Mouse (Mus musculus): ENCODE results near the gene Macrod2. TPM values are rescaled to one million over a fixed set of nuclear protein-coding genes. Genes with fewer than 3 reads are reported as not detected.

The Macrod2 gene
- polyA plus RNA-seq, 1 experiment from 2014 or later, result 45.9 TPM

DNA sequence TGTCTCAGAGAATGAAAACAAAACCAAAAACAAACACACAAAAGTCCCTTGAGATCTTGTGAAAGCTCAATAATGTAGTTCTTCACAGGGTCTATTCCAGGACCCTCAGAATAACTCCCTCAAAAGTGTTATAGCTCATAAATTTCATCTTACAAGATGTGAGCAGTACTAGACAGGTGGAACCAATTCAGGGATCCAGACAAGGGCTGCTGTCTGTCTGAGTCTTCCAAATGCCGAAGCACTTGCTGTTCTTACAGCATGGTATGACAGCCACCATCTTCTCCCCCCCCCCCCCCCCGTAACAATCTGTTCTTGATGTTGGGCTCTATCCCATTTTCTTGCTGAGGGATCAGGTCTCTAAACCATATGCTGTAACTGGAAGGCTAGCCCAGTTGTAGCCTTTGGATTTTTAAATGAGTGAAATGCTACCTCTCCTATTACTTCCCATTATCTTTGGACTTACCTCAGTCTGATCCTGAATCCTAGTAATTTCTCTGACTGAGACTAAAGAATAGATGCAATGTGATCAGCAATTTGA lies 1468.6 kb downstream of the Macrod2 start:
- no peak overlapping the region for H3K4me3 ChIP-seq (ENCODE audit: low read depth, low read length)
- 76% methylated on average over 2 of the region's 2 CpGs for WGBS
- no peaks in the 10 kb centered on the region for H3K4me1 ChIP-seq (ENCODE audit: control insufficient read depth, insufficient read depth, low read length)
- no peak for ATAC-seq (ENCODE audit: low FRiP score)
- no peak overlapping the region for H3K9ac ChIP-seq (ENCODE audit: low read length)
- DNase-seq (ENCODE audit: low spot score, missing footprints), result no peak
- H3K36me3 ChIP-seq (ENCODE audit: control insufficient read depth, insufficient read depth, low read length), result no peaks in the 10 kb centered on the region
- no peaks in the 10 kb centered on the region for H3K9me3 ChIP-seq (ENCODE audit: control insufficient read depth, low read length)
- no peak overlapping the region for H3K4me2 ChIP-seq
- no peaks in the 10 kb centered on the region for H3K27me3 ChIP-seq (ENCODE audit: control insufficient read depth, insufficient read depth, low read length)
- no peak overlapping the region for H3K27ac ChIP-seq (ENCODE audit: low read depth, low read length)

DNA sequence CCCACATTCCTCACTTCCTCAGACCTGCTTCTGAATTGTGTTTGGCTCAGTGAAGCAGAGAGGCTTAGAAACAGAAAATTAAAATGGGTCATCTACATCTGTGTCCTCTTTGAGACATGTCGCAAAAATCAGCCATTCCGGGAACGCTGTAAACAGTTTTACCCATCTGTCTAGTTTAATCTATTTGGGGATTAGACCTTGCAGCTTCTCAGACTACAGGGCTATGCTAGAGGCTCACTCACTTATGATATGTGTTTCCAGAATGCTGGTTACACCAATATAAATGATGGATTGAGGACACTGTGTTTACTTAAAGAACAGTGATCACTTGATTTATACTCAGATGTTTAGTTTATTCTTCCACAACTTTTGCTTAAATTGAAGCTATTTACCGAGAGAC lies 1475.8 kb downstream of the Macrod2 start:
- Histone ChIP-seq H3K9ac (ENCODE audit: low read length) (no peak overlapping the region), H3K27ac (ENCODE audit: low read depth, low read length) (no peak overlapping the region), H3K4me3 (ENCODE audit: low read depth, low read length) (no peak overlapping the region), H3K4me1 (ENCODE audit: control insufficient read depth, insufficient read depth, low read length) (no peaks in the 10 kb centered on the region), H3K4me2 (no peak overlapping the region), H3K36me3 (ENCODE audit: control insufficient read depth, insufficient read depth, low read length) (no peaks in the 10 kb centered on the region), H3K9me3 (ENCODE audit: control insufficient read depth, low read length) (no peaks in the 10 kb centered on the region), H3K27me3 (ENCODE audit: control insufficient read depth, insufficient read depth, low read length) (no peaks in the 10 kb centered on the region)
- ATAC-seq (ENCODE audit: low FRiP score), result no peak
- no peak for DNase-seq (ENCODE audit: low spot score, missing footprints)
- WGBS, result 93% methylated on average over 4 of the region's 4 CpGs

DNA sequence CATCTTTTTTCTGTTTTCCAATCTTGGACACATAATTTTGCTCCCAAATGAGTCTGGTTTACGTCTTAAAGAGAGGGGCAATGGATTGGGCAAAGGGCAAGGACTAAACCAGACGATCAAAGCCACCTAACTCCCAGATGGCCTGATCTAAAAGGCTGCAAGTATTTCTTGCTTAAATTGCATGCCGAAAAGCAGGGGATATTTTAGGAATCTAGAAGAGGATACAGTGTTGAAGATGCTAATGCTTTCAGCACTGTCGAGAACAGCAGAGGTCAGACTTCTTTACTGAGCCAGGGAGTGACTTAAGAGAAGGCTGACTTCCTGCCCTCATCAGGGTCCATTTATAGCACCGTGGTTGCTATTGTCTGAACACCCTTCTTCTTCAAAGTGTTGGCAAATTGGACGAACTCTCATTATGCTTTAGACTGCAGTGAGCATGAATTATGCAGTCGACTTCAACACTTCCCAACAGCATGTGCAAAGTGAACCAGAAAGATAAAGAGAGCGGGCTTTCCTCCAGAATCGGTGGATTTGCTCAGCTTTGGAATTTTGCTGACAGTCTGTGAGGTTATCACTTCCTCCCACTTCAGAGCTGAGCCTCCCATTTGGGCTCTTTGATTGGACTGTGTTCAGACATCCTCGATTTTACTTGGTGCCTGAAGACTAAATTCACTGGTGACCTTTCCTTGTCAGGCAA lies 1481.2 kb downstream of the Macrod2 start:
- DNase-seq (ENCODE audit: low spot score, missing footprints) (no peak), ATAC-seq (ENCODE audit: low FRiP score) (no peak)
- H3K36me3 ChIP-seq (ENCODE audit: control insufficient read depth, insufficient read depth, low read length), result no peaks in the 10 kb centered on the region
- H3K4me1 ChIP-seq (ENCODE audit: control insufficient read depth, insufficient read depth, low read length), result no peaks in the 10 kb centered on the region
- H3K9me3 ChIP-seq (ENCODE audit: control insufficient read depth, low read length), result no peaks in the 10 kb centered on the region
- 63% methylated on average over 10 of the region's 10 CpGs for WGBS
- no peak overlapping the region for H3K4me3 ChIP-seq (ENCODE audit: low read depth, low read length)
- no peak overlapping the region for H3K9ac ChIP-seq (ENCODE audit: low read length)
- no peak overlapping the region for H3K27ac ChIP-seq (ENCODE audit: low read depth, low read length)
- H3K27me3 ChIP-seq (ENCODE audit: control insufficient read depth, insufficient read depth, low read length), result no peaks in the 10 kb centered on the region
- no peak overlapping the region for H3K4me2 ChIP-seq

DNA sequence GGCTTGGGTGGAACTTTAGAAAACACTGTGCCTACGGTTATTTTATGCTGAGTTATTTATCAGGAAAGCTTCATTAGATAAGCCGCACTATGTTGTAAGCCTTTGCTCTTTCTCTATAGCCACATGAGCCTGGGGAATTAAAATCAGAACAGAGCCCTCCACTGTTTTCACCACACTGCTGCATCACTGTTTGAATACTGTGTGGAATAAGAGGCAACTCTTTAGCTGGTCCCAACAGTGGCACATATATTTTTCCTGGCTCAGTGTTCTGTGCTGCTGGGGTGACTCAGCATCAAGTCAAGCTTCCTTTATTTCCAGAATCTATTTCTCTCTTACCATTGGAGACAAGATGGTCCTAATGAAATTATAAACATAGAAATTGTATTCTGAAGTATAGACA lies 1481.8 kb downstream of the Macrod2 start:
- Histone ChIP-seq H3K27me3 (ENCODE audit: control insufficient read depth, insufficient read depth, low read length) (no peaks in the 10 kb centered on the region), H3K4me3 (ENCODE audit: low read depth, low read length) (no peak overlapping the region), H3K36me3 (ENCODE audit: control insufficient read depth, insufficient read depth, low read length) (no peaks in the 10 kb centered on the region), H3K4me2 (no peak overlapping the region), H3K4me1 (ENCODE audit: control insufficient read depth, insufficient read depth, low read length) (no peaks in the 10 kb centered on the region), H3K27ac (ENCODE audit: low read depth, low read length) (no peak overlapping the region), H3K9ac (ENCODE audit: low read length) (no peak overlapping the region), H3K9me3 (ENCODE audit: control insufficient read depth, low read length) (no peaks in the 10 kb centered on the region)
- no peak for DNase-seq (ENCODE audit: low spot score, missing footprints)
- no peak for ATAC-seq (ENCODE audit: low FRiP score)
- 95% methylated on average over 2 of the region's 2 CpGs for WGBS

DNA sequence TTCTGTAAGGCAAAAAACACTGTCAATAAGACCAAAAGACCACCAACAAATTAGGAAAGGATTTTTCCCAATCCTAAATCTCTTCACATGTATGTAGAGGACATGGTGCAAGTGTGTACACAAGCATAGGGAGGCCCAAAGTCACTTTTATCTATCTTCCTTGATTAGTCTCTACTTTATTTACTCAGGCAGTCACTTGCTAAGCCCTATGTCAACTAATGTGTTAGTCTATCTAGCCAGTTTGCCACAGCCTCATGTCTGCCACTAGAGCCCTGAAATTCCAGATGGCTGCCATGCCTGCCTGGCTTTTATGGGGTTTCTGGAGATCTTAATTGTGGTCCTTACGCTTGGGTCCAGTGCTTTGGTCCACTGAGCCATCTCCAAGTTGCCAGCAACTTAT lies 1483.4 kb downstream of the Macrod2 start:
- H3K36me3 ChIP-seq (ENCODE audit: control insufficient read depth, insufficient read depth, low read length), result no peaks in the 10 kb centered on the region
- whole genome bisulfite sequencing, result 77% methylated on average over 1 of the region's 1 CpGs
- ATAC-seq (ENCODE audit: low FRiP score), result no peak
- H3K4me2 ChIP-seq, result no peak overlapping the region
- no peaks in the 10 kb centered on the region for H3K27me3 ChIP-seq (ENCODE audit: control insufficient read depth, insufficient read depth, low read length)
- no peaks in the 10 kb centered on the region for H3K4me1 ChIP-seq (ENCODE audit: control insufficient read depth, insufficient read depth, low read length)
- H3K9me3 ChIP-seq (ENCODE audit: control insufficient read depth, low read length), result no peaks in the 10 kb centered on the region
- H3K27ac ChIP-seq (ENCODE audit: low read depth, low read length), result no peak overlapping the region
- no peak overlapping the region for H3K4me3 ChIP-seq (ENCODE audit: low read depth, low read length)
- no peak for DNase-seq (ENCODE audit: low spot score, missing footprints)
- no peak overlapping the region for H3K9ac ChIP-seq (ENCODE audit: low read length)

DNA sequence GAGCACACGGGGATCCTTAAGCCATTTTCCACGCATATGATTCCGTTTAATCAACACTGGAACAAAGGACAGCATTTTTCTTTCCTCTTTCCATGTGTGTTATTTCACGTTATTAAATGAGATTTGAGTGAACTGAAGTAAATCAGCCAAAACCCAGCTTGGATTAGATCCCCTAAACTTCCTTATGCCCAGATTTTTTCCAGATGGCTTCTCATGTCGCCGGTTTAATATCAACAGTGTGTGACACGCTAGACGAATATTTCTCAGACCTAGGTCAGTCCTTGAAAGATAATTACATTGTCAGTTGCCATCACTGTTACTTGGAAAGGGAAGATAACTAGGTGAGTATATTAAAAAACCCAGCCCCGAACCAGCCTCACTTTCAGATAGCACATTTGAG lies 1484.6 kb downstream of the Macrod2 start:
- H3K36me3 ChIP-seq (ENCODE audit: control insufficient read depth, insufficient read depth, low read length), result no peaks in the 10 kb centered on the region
- no peaks in the 10 kb centered on the region for H3K9me3 ChIP-seq (ENCODE audit: control insufficient read depth, low read length)
- no peak overlapping the region for H3K4me2 ChIP-seq
- no peak overlapping the region for H3K27ac ChIP-seq (ENCODE audit: low read depth, low read length)
- ATAC-seq (ENCODE audit: low FRiP score) (no peak), DNase-seq (ENCODE audit: low spot score, missing footprints) (peak; percentile 69)
- no peaks in the 10 kb centered on the region for H3K27me3 ChIP-seq (ENCODE audit: control insufficient read depth, insufficient read depth, low read length)
- no peak overlapping the region for H3K9ac ChIP-seq (ENCODE audit: low read length)
- 72% methylated on average over 9 of the region's 9 CpGs for WGBS
- no peak overlapping the region for H3K4me3 ChIP-seq (ENCODE audit: low read depth, low read length)
- H3K4me1 ChIP-seq (ENCODE audit: control insufficient read depth, insufficient read depth, low read length), result no peaks in the 10 kb centered on the region

DNA sequence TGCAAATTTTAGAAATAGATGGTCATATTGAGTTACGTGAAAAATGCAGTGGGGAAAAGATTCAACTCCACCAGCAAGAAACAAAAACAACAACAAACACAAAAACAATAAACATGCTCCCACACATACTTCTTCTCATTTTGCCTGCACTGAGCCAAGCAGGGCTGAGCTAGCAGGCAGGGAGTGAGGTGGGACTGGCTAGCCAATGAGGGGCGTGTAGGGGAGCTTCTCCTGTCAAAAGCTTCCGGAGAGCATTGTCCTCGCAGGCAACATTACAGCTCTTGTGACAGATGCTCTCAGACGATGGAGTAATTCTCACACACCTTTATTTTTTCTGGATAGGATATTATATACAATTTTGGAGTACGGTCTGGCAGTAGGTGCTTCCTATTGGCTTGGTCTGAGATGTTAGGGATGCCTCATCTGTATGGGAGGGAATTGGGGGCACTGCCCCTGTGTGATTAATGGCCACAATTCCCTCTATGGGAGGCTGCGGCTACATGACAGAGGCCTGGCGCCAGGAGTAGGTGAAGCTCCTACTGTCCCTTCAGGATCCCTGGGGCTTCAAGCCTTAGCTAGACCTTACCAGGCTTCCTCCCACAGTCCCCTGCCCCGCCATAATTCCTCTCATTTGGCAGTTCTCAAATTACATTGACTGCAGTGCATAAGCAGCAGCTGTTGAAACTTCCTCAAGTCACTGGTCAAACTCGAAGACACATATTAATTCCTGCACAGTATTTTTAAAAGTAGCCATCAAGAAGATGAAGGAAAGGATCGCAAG lies 1491.8 kb downstream of the Macrod2 start:
- Histone ChIP-seq H3K27ac (ENCODE audit: low read depth, low read length) (no peak overlapping the region), H3K4me1 (ENCODE audit: control insufficient read depth, insufficient read depth, low read length) (no peaks in the 10 kb centered on the region), H3K9ac (ENCODE audit: low read length) (no peak overlapping the region), H3K36me3 (ENCODE audit: control insufficient read depth, insufficient read depth, low read length) (no peaks in the 10 kb centered on the region), H3K4me3 (ENCODE audit: low read depth, low read length) (no peak overlapping the region), H3K9me3 (ENCODE audit: control insufficient read depth, low read length) (no peaks in the 10 kb centered on the region), H3K4me2 (no peak overlapping the region), H3K27me3 (ENCODE audit: control insufficient read depth, insufficient read depth, low read length) (no peaks in the 10 kb centered on the region)
- 70% methylated on average over 11 of the region's 11 CpGs for WGBS
- DNase-seq (ENCODE audit: low spot score, missing footprints) (peak; percentile 33), ATAC-seq (ENCODE audit: low FRiP score) (no peak)

DNA sequence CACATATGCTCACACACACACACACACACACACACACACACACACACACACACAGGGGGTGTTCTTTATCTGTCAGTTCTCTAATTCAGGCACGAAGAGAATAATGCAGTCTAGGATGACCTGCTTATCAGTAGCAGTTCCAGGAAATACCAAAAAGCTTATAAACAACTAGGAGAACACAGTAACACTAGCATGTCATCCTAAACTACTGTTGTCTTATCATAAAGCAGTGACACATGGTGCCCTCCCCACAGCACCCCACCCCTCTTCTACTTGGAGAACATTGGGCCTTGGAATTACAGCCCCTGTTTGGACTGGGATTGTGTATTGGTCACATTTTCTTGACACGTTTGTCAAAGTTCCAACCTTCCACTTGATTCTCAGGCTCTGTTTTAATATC lies 1494.4 kb downstream of the Macrod2 start:
- 81% methylated on average over 2 of the region's 2 CpGs for WGBS
- Histone ChIP-seq H3K36me3 (ENCODE audit: control insufficient read depth, insufficient read depth, low read length) (no peaks in the 10 kb centered on the region), H3K9ac (ENCODE audit: low read length) (no peak overlapping the region), H3K4me1 (ENCODE audit: control insufficient read depth, insufficient read depth, low read length) (no peaks in the 10 kb centered on the region), H3K4me3 (ENCODE audit: low read depth, low read length) (no peak overlapping the region), H3K27ac (ENCODE audit: low read depth, low read length) (no peak overlapping the region), H3K9me3 (ENCODE audit: control insufficient read depth, low read length) (no peaks in the 10 kb centered on the region), H3K27me3 (ENCODE audit: control insufficient read depth, insufficient read depth, low read length) (no peaks in the 10 kb centered on the region), H3K4me2 (no peak overlapping the region)
- no peak for DNase-seq (ENCODE audit: low spot score, missing footprints)
- ATAC-seq (ENCODE audit: low FRiP score), result no peak

DNA sequence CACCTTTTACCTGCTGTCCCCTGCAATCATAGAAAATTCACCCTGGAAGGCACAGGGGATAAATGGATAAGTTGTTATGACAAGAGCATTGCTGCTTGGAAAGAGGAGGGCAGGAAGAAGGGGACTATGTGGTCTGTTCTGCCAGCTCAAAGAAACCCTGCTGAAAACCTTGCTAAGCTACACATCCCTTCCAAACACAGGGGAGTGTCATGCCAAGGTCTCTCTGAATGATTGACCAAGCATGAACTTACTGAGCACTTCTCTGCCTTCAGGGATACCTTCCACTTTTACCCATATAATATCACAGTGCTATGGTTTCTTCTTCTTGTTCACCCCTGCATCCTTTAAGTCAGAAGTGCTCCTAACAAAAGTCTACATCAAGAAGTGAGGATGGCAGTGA lies 1502.8 kb downstream of the Macrod2 start:
- Histone ChIP-seq H3K27me3 (ENCODE audit: control insufficient read depth, insufficient read depth, low read length) (no peaks in the 10 kb centered on the region), H3K36me3 (ENCODE audit: control insufficient read depth, insufficient read depth, low read length) (no peaks in the 10 kb centered on the region), H3K27ac (ENCODE audit: low read depth, low read length) (no peak overlapping the region), H3K4me1 (ENCODE audit: control insufficient read depth, insufficient read depth, low read length) (no peaks in the 10 kb centered on the region), H3K4me2 (no peak overlapping the region), H3K9me3 (ENCODE audit: control insufficient read depth, low read length) (no peaks in the 10 kb centered on the region), H3K9ac (ENCODE audit: low read length) (no peak overlapping the region), H3K4me3 (ENCODE audit: low read depth, low read length) (no peak overlapping the region)
- ATAC-seq (ENCODE audit: low FRiP score) (no peak), DNase-seq (ENCODE audit: low spot score, missing footprints) (no peak)
